Mouse (Mus musculus) heart, postnatal 14 days (tissue): ENCODE results near the gene Ccdc28b. TPM values are rescaled to one million over a fixed set of nuclear protein-coding genes. Genes with fewer than 3 reads are reported as not detected.
A peak's percentile ranks its signal among the peaks of the same experiment; 100 is the strongest.

Experiments used
- DNase-seq, 2 experiments: peaks; one replicate each; pipeline ENCODE4 v3.0.0; 2021 to 2022
- intact Hi-C: fragments of 180-260 bp; cut with DNase I; formaldehyde crosslinking; loops from one replicate; pipeline ENCODE4 v1.15.1; 2025
- long read RNA-seq, 2 experiments: library from polyadenylated mRNA; stranded (forward); transcript quantifications; one replicate each; pipeline ENCODE4 v2.0.0; 2021
- total RNA-seq, 2 experiments: library from RNA; stranded (reverse); gene quantifications; 2 replicates each; pipeline ENCODE4 v1.2.3; 2021

The Ccdc28b gene
- 10 to 100 TPM; 40.7 to 46.5 TPM for total RNA-seq
- long read RNA-seq, experiment 1, transcript Ccdc28b-201 (6 exons, 879 nt), result major isoform, 17 of 27 reads
- long read RNA-seq, experiment 1, partial matches to known transcripts, result 3 of 27 reads
- long read RNA-seq, experiment 1, other reads (novel, unspliced or antisense), result 6 of 27 reads
- long read RNA-seq, experiment 2, transcript Ccdc28b-201 (6 exons, 879 nt), result major isoform, 18 of 22 reads
- long read RNA-seq, experiment 2, partial matches to known transcripts, result 1 of 22 reads
- long read RNA-seq, experiment 2, other reads (novel, unspliced or antisense), result 2 of 22 reads

GRCm38 (mm10) chr4:129623681-129624091 lies at the start of gene Ccdc28b:
TSS of gene Ccdc28b (minus strand) at chr4:129623947.
- DNase-seq, result peak; percentile 42 to 52
- intact Hi-C loops, result no loop called here

- no peak for DNase-seq
- intact Hi-C loops, result loop anchor here (2.0 kb wide), 1 partner anchor 24 kb away; the partner anchor contains the start of gene Tmem39b
Measured at GRCm38 (mm10) chr4:129672878-129673449, 49.2 kb upstream of the Ccdc28b start.

GRCm38 (mm10) chr4:129672083-129672877 lies 48.5 kb upstream of the Ccdc28b start, which contains the start of gene Kpna6:
TSS of gene Kpna6 (minus strand) at chr4:129672767.
- intact Hi-C loops, result loop anchor here (2.0 kb wide), 1 partner anchor 25 kb away; the partner anchor contains the start of gene Tmem39b
- DNase-seq, result peak; percentile 90 to 92

GRCm38 (mm10) chr4:129671491-129672082 lies 47.8 kb upstream of the Ccdc28b start:
- peak; percentile 53 to 62 for DNase-seq
- intact Hi-C loops, result loop anchor here (2.0 kb wide), 1 partner anchor 25 kb away; the partner anchor contains the start of gene Tmem39b

- DNase-seq, result no peak
- intact Hi-C loops, result no loop called here
Measured at GRCm38 (mm10) chr4:129662255-129662813, 38.6 kb upstream of the Ccdc28b start.

- no peak for DNase-seq
- intact Hi-C loops, result no loop called here
Measured at GRCm38 (mm10) chr4:129661584-129661983, 37.8 kb upstream of the Ccdc28b start.

- intact Hi-C loops, result no loop called here
- DNase-seq, result no peak
Measured at GRCm38 (mm10) chr4:129654770-129655169, 31.0 kb upstream of the Ccdc28b start.

- DNase-seq, result no peak
- intact Hi-C loops, result no loop called here
Measured at GRCm38 (mm10) chr4:129650359-129650758, 26.6 kb upstream of the Ccdc28b start.

GRCm38 (mm10) chr4:129648656-129649055 lies 24.9 kb upstream of the Ccdc28b start:
- intact Hi-C loops, result no loop called here
- no peak for DNase-seq

GRCm38 (mm10) chr4:129645204-129645603 lies 21.5 kb upstream of the Ccdc28b start:
- no peak for DNase-seq
- intact Hi-C loops, result no loop called here

- intact Hi-C loops, result no loop called here
- no peak for DNase-seq
Measured at GRCm38 (mm10) chr4:129641756-129642155, 18.0 kb upstream of the Ccdc28b start.

- intact Hi-C loops, result no loop called here
- DNase-seq, result peak; percentile 93 to 95
Measured at GRCm38 (mm10) chr4:129640638-129641467, 17.1 kb upstream of the Ccdc28b start, which contains the start of gene Txlna. TSS of gene Txlna (minus strand) at chr4:129641065.

- DNase-seq, result peak; percentile 47 to 50
- intact Hi-C loops, result no loop called here
Measured at GRCm38 (mm10) chr4:129640101-129640637, 16.4 kb upstream of the Ccdc28b start.

- DNase-seq, result no peak
- intact Hi-C loops, result no loop called here
Measured at GRCm38 (mm10) chr4:129639221-129639620, 15.5 kb upstream of the Ccdc28b start.

GRCm38 (mm10) chr4:129633852-129634251 lies 10.1 kb upstream of the Ccdc28b start:
- intact Hi-C loops, result no loop called here
- no peak for DNase-seq

GRCm38 (mm10) chr4:129631867-129632266 lies 8.1 kb upstream of the Ccdc28b start:
- DNase-seq, result no peak
- intact Hi-C loops, result no loop called here

- intact Hi-C loops, result no loop called here
- peak in 1 of 2 experiments; percentile 38 for DNase-seq
Measured at GRCm38 (mm10) chr4:129630944-129631343, 7.2 kb upstream of the Ccdc28b start.

- no peak for DNase-seq
- intact Hi-C loops, result no loop called here
Measured at GRCm38 (mm10) chr4:129626035-129626434, 2.3 kb upstream of the Ccdc28b start.

GRCm38 (mm10) chr4:129625496-129625895 lies 1.7 kb upstream of the Ccdc28b start:
- no peak for DNase-seq
- intact Hi-C loops, result no loop called here
